Mouse (Mus musculus): Measurements from ENCODE around the gene Pak1. TPM values are rescaled to one million over a fixed set of nuclear protein-coding genes. Genes with fewer than 3 reads are reported as not detected.

Pak1 gene
- total RNA-seq, 1 experiment from 2014 or later: 51.2 TPM

Other genes with a start within 250 kb of the Pak1 start
- 37.2 and 50.3 TPM in 2 replicates for gene Aamdc, start 209.0 kb upstream of the Pak1 start, total RNA-seq (2017)
- gene Rsf1, start 208.7 kb upstream of the Pak1 start, total RNA-seq (2017): 48.5 and 54.9 TPM in 2 replicates
- 158 and 175 TPM in 2 replicates for gene Clns1a, start 91.9 kb upstream of the Pak1 start, total RNA-seq (2017)
- 5.2 and 14.0 TPM in 2 replicates for gene Aqp11, start 50.3 kb upstream of the Pak1 start, total RNA-seq (2017)
- gene Gdpd4, start 131.4 kb downstream of the Pak1 start, total RNA-seq (2017): not detected in 2 replicates

Data from common myeloid progenitor, adult 5-6 weeks (primary cell).